Mouse (Mus musculus) kidney, postnatal 0 days (tissue): ENCODE data around the gene Zbtb20. TPM values are rescaled to one million over a fixed set of nuclear protein-coding genes. Genes with fewer than 3 reads are reported as not detected.

Experiments
- ATAC-seq: fragments of 200-750 bp; cut with Nextera tagmentation; replicated peaks from 2 replicates; pipeline ENCODE4 v1.8.0; 2017; ENCODE audit warnings: low read depth, moderate number of reproducible peaks, moderate TSS enrichment, moderate library complexity; ENCODE audit not compliant: low FRiP score
- DNase-seq: peaks from one replicate; pipeline ENCODE4 v3.0.0-alpha.2; 2016; ENCODE audit warnings: low spot score
- H3K27ac ChIP-seq: fragments of 300-500 bp; sonication (generic); 2 replicates; pipeline ENCODE4 v1.5.1; 2014; ENCODE audit warnings: mild to moderate bottlenecking
- H3K27me3 ChIP-seq: fragments of 300-500 bp; sonication (generic); 2 replicates; pipeline ENCODE4 v1.6.1; 2014; ENCODE audit warnings: low read length, mixed read lengths; ENCODE audit not compliant: insufficient read depth
- H3K36me3 ChIP-seq: fragments of 300-500 bp; sonication (generic); 2 replicates; pipeline ENCODE4 v1.6.1; 2014; ENCODE audit warnings: low read length, mixed read lengths; ENCODE audit not compliant: insufficient read depth
- H3K4me1 ChIP-seq: fragments of 300-500 bp; sonication (generic); replicated peaks from 2 replicates; pipeline ENCODE4 v1.6.1; 2014; ENCODE audit warnings: antibody characterized with exemption, low read length, mixed read lengths; ENCODE audit not compliant: insufficient read depth
- H3K4me2 ChIP-seq: fragments of 300-500 bp; sonication (generic); 2 replicates; pipeline ENCODE4 v1.6.1; 2014; ENCODE audit warnings: mild to moderate bottlenecking, low read length, moderate library complexity, mixed read lengths
- H3K4me3 ChIP-seq: fragments of 300-500 bp; sonication (generic); replicated peaks from 2 replicates; pipeline ENCODE4 v1.5.1; 2014; ENCODE audit warnings: low read depth, low read length
- H3K9ac ChIP-seq: fragments of 300-500 bp; sonication (generic); 2 replicates; pipeline ENCODE4 v1.6.1; 2014; ENCODE audit warnings: low read depth, low read length
- H3K9me3 ChIP-seq: fragments of 300-500 bp; sonication (generic); replicated peaks from 2 replicates; pipeline ENCODE4 v1.6.1; 2016; ENCODE audit warnings: low read length, inconsistent platforms, mixed read lengths
- CTCF ChIP-seq: IDR thresholded peaks from 2 replicates; pipeline ENCODE4 v1.5.1; 2016; ENCODE audit warnings: antibody characterized with exemption, low read depth, mild to moderate bottlenecking, moderate library complexity
- WGBS: fragments of 180-500 bp; shearing (Covaris S2); extraction: QIAGEN DNeasy Blood & Tissue Kit; methylation state at CpG from one replicate; pipeline ENCODE4 v1.1.7; 2014; 5-methylcytosine and 5-hydroxymethylcytosine counted together
- polyA plus RNA-seq: library from polyadenylated mRNA; unstranded; fragments of >200 nt; fragmentation: Nextera tagmentation; extraction: Ambion mirVana; gene quantifications from 2 replicates; pipeline ENCODE4 v1.2.1, GENCODE M21; 2015

Zbtb20 gene
- polyA plus RNA-seq, 1 experiment from 2014 or later: 36.8 TPM

DNA sequence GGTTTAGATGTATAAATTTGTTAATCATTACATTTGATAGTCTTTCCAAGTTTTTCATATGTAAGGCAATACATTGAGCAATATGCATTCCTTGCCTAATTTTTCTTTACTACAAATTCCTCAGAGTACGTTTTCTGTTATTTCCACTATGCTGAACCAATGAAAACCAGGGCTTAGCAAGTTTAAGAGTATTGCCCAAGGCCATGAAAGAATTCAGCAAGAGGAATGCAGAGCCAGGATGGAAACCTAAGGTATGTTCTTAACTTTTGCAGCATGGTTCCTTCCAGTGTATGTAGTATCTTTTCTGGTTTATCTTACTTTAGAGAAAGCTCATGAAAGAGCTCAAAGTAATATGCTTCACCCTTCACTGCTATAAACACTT, 381.2 kb downstream of the Zbtb20 start:
- H3K27ac ChIP-seq: no peak overlapping the region
- no peak for ATAC-seq
- no peak for TF ChIP-seq CTCF
- no peaks in the 10 kb centered on the region for H3K27me3 ChIP-seq
- no peaks in the 10 kb centered on the region for H3K9me3 ChIP-seq
- no peak overlapping the region for H3K9ac ChIP-seq
- H3K36me3 ChIP-seq: no peaks in the 10 kb centered on the region
- H3K4me1 ChIP-seq: no peaks in the 10 kb centered on the region
- no peak overlapping the region for H3K4me3 ChIP-seq
- no peak for DNase-seq
- no peak overlapping the region for H3K4me2 ChIP-seq
- 75% methylated on average over 1 of the region's 1 CpGs for WGBS

DNA sequence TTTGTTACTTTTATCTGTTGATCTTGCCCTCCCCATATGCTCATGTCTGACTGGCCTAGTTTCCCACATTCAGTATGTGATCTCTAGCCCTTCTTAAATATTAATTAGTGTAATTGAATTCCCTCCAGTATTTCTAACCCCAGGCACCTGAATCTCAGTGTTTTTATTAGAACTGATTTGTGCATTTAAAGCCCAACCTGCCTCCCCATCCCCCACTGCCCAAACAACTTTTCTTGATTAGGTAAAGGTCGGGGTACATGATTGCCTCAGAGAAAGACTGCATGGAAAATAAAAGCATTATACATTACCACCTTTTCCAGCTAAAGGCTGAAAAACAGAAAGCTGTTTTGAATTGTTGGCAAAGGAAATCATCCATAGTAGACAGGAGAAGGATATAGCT, 383.8 kb downstream of the Zbtb20 start:
- Histone ChIP-seq H3K9ac (no peak overlapping the region), H3K4me1 (no peaks in the 10 kb centered on the region), H3K4me3 (no peak overlapping the region), H3K4me2 (no peak overlapping the region), H3K36me3 (no peaks in the 10 kb centered on the region), H3K27ac (no peak overlapping the region), H3K27me3 (no peaks in the 10 kb centered on the region), H3K9me3 (no peaks in the 10 kb centered on the region)
- no peak for TF ChIP-seq CTCF
- WGBS: 46% methylated on average over 1 of the region's 1 CpGs
- DNase-seq (no peak), ATAC-seq (no peak)

DNA sequence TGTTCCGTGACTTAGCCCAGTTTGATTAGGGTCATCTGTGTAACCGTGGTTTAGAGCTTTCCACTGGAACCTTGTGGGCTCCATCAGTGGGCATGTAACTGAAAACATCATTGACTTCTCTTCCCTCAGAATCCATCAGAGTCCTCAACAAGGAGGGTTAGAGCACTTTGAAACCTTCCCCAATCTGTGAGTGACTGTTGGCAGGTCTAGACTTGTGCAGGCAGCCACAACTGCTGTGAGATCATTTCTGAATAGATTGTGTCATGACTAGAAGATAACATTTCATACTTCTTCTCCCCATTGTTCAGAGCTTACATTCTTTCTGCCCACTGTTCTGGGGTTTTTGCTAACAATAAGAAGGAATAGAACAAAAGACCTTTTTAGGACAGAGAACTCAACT, 385.2 kb downstream of the Zbtb20 start:
- Histone ChIP-seq H3K4me3 (no peak overlapping the region), H3K27me3 (no peaks in the 10 kb centered on the region), H3K9me3 (no peaks in the 10 kb centered on the region), H3K27ac (no peak overlapping the region), H3K4me1 (no peaks in the 10 kb centered on the region), H3K9ac (no peak overlapping the region), H3K36me3 (no peaks in the 10 kb centered on the region), H3K4me2 (no peak overlapping the region)
- WGBS: 87% methylated on average over 2 of the region's 2 CpGs
- DNase-seq (no peak), ATAC-seq (no peak)
- no peak for TF ChIP-seq CTCF

DNA sequence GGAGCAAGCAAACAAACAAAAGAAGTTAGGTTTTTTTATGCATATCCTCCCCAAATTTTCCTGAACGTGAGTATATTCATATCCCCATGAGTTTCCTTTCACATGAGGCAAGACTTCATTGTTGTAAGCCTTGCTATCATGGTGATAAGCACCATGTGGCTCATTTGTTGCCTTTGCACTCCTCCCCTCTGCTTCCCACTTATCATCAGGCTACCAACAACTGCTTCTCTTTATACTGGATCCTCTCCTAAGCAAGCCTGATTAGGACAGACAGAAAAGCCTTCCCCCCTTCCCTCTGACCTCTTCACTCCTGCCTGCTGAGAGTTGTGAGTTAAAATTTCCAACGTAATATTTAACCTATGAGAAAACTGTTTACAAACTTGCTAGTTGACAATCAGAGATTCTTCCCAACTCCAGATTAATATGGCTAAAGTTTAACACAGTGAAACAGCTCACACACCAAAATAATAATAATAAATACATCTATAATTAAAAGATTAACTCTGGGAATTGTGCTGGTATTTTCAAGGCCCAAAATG, 398.4 kb downstream of the Zbtb20 start:
- Histone ChIP-seq H3K9me3 (no peaks in the 10 kb centered on the region), H3K9ac (no peak overlapping the region), H3K4me1 (0 out of 2 replicates have a peak, but pooled peaks cover 12% of the 10 kb centered on the region), H3K36me3 (no peaks in the 10 kb centered on the region), H3K4me3 (no peak overlapping the region), H3K4me2 (no peak overlapping the region), H3K27ac (no peak overlapping the region), H3K27me3 (no peaks in the 10 kb centered on the region)
- WGBS: 37% methylated on average over 2 of the region's 2 CpGs
- ATAC-seq (no peak), DNase-seq (no peak)
- TF ChIP-seq CTCF: no peak

DNA sequence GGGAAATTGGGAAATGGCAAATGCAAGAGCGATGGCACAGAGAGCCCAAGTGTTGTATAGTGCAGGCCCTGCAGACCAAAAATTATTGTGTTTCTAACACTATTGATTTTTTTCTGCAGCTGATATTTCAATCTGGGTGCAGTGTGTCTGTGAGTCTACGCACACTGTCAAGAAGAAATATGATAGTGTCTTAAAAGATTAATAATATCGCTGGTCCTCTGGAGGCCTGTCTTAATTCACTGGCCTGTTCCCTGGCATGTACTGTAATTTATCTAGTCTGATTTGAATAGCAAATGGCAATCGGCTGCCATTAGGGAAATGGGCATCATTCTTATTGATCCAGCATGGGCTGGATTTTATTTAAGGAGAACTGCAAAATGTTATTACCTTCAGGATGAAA, 401.1 kb downstream of the Zbtb20 start:
- H3K4me3 ChIP-seq: no peak overlapping the region
- H3K27me3 ChIP-seq: no peaks in the 10 kb centered on the region
- no peak for TF ChIP-seq CTCF
- H3K9me3 ChIP-seq: no peaks in the 10 kb centered on the region; the same call in 1 of the 2 replicates
- H3K9ac ChIP-seq: no peak overlapping the region
- 91% methylated on average over 4 of the region's 4 CpGs for WGBS
- DNase-seq (no peak), ATAC-seq (no peak)
- no peak overlapping the region for H3K27ac ChIP-seq
- no peak overlapping the region for H3K4me2 ChIP-seq
- 0 out of 2 replicates have a peak, but pooled peaks cover 12% of the 10 kb centered on the region for H3K4me1 ChIP-seq
- H3K36me3 ChIP-seq: no peaks in the 10 kb centered on the region

DNA sequence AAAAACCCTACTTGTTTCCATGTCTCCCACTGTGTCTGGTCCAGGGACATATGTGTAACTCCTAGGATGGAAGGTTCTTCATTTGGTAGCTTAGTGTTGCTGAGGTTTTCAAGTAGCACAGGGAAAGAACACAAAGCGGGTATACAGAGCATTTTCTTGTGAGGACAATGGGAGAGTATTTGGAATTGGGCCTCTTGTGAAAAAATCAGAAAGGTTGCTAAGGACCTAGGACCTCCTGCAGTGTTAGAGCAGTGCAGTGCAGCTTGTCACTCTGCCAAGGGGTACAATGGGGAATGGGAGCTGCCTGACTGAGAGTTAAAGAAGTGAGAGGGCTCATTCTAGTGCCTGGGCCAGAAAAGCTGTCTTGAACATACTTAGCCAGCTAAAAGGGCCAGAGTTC, 410.6 kb downstream of the Zbtb20 start:
- no peaks in the 10 kb centered on the region for H3K9me3 ChIP-seq
- 95% methylated on average over 1 of the region's 1 CpGs for WGBS
- TF ChIP-seq CTCF: no peak
- H3K27ac ChIP-seq: no peak overlapping the region
- H3K4me2 ChIP-seq: no peak overlapping the region
- no peak overlapping the region for H3K9ac ChIP-seq
- DNase-seq (no peak), ATAC-seq (no peak)
- no peak overlapping the region for H3K4me3 ChIP-seq
- no peaks in the 10 kb centered on the region for H3K36me3 ChIP-seq
- H3K27me3 ChIP-seq: no peaks in the 10 kb centered on the region
- no peaks in the 10 kb centered on the region for H3K4me1 ChIP-seq

DNA sequence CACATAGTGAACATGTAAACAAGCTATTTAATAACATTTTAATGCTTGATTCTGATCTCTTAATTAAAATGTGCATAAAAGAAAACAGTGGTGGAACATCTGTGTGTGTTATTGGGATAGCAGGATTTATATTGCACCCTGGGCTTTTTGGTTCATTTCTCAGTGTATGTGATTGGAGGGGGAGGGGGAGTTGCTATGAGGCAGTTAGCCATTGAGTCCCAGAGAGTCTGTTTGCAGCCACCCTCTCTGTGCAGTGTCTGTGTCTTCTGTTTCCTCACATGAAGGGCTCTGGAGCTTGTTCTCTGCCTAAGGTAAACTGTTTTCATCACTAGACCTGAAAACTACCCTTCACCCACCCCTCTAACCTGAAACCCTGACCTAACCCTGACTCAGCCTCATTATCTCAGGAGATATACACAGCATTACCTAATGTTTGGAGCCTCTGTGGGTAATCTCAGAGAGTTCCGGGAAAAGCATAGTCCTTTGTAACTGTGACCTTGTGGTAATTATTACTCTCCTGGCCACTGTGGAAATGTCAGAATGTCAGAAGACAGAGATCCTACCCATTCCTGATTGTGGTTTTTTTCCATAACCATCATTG, 411.2 kb downstream of the Zbtb20 start:
- Histone ChIP-seq H3K4me2 (no peak overlapping the region), H3K27ac (no peak overlapping the region), H3K4me1 (no peaks in the 10 kb centered on the region), H3K9ac (no peak overlapping the region), H3K27me3 (no peaks in the 10 kb centered on the region), H3K9me3 (no peaks in the 10 kb centered on the region), H3K4me3 (no peak overlapping the region), H3K36me3 (no peaks in the 10 kb centered on the region)
- DNase-seq (no peak), ATAC-seq (no peak)
- no peak for TF ChIP-seq CTCF
- WGBS: 61% methylated on average over 1 of the region's 1 CpGs
